ENCODE assay signal across 22 mouse cellular contexts in the genomic region with DNA sequence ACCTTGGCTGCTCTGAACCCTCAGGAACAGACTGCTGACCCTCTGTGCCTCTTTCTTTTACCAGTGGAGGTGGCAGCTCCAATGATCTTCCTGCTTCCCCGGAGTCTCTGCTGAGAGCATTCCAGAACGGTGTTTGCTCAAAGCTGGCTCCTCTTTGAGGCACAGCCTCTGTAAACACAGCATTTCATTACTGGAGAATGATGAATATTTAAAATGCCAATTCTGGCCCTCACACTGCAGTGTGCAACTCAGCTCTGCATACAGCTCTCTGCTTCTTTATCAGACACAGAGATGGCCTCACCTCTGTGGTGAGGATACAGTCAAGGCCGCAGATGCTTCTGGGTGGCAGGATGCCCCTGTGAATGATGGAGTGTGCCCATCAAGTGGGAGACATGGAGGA. TPM values are rescaled to one million over a fixed set of nuclear protein-coding genes. Genes with fewer than 3 reads are reported as not detected.
DNase-seq lines count a peak whose midpoint lies in the region; ATAC-seq and TF ChIP-seq lines count a peak whose summit lies in the region.
"Had no signal": no experiment of that assay in that cellular context is flagged by ENCODE, and none has a peak within 500 bp of the region (broad histone marks: within the 10 kb centered on the region; RNA-seq: fewer than 3 reads in every experiment).

No protein-coding gene starts in this region.

- H3K27ac ChIP-seq in lung, embryonic 14.5 days (ENCODE audit: low read depth), result no peak overlapping the region
- peak overlapping the region; percentile 31; the same call in 1 of the 2 replicates for H3K27ac ChIP-seq in midbrain, embryonic 12.5 days (replicated peaks)
- no peak overlapping the region for H3K27ac ChIP-seq in midbrain, postnatal 0 days (ENCODE audit: low read depth, low read length)
- H3K27ac ChIP-seq in midbrain, embryonic 16.5 days (ENCODE audit: low read length), result no peak overlapping the region
- H3K27ac ChIP-seq: embryonic facial prominence, embryonic 12.5 days; heart, embryonic 10.5 days; hindbrain, embryonic 12.5 days had no signal

- no peak overlapping the region for H3K9ac ChIP-seq in lung, embryonic 14.5 days
- no peak overlapping the region for H3K9ac ChIP-seq in midbrain, embryonic 12.5 days (replicated peaks)
- H3K9ac ChIP-seq in midbrain, postnatal 0 days (replicated peaks; ENCODE audit: low read length, poor library complexity, severe bottlenecking), result no peak overlapping the region
- no peak overlapping the region for H3K9ac ChIP-seq in midbrain, embryonic 16.5 days (ENCODE audit: low read depth, low read length)
- H3K9ac ChIP-seq: embryonic facial prominence, embryonic 12.5 days; hindbrain, embryonic 12.5 days had no signal

- H3K4me1 ChIP-seq in lung, embryonic 14.5 days (ENCODE audit: insufficient read depth), result no peaks in the 10 kb centered on the region
- no peaks in the 10 kb centered on the region for H3K4me1 ChIP-seq in midbrain, embryonic 12.5 days
- no peaks in the 10 kb centered on the region for H3K4me1 ChIP-seq in midbrain, postnatal 0 days (ENCODE audit: insufficient read depth, low read length)
- H3K4me1 ChIP-seq in midbrain, embryonic 16.5 days (ENCODE audit: control insufficient read depth, insufficient read depth, low read length), result no peaks in the 10 kb centered on the region
- H3K4me1 ChIP-seq: embryonic facial prominence, embryonic 12.5 days; heart, embryonic 10.5 days; hindbrain, embryonic 12.5 days had no signal

- TF ChIP-seq CTCF in lung, embryonic 14.5 days (IDR thresholded peaks at IDR 0.05; ENCODE audit: low read depth), result no peak
- no peak for TF ChIP-seq CTCF in midbrain, postnatal 0 days (IDR thresholded peaks at IDR 0.05)

- peak; percentile 78 for ATAC-seq in frontal cortex, adult (ENCODE audit: low TSS enrichment)
- ATAC-seq in lung, embryonic 14.5 days (ENCODE audit: insufficient read depth), result peak; percentile 35; the same call in 1 of the 2 replicates
- ATAC-seq in midbrain, embryonic 12.5 days (ENCODE audit: low FRiP score, low read depth), result no peak
- no peak for ATAC-seq in midbrain, postnatal 0 days (ENCODE audit: low FRiP score)
- ATAC-seq in midbrain, embryonic 16.5 days, result peak; percentile 64; the same call in 1 of the 2 replicates
- ATAC-seq: forebrain, embryonic 16.5 days had no signal

- DNase-seq in frontal cortex, postnatal 14 days (ENCODE audit: low spot score in 2 of 2), result no peak
- peak; percentile 24 for DNase-seq in lung, embryonic 14.5 days
- no peak for DNase-seq in lung, postnatal 25 days (ENCODE audit: low spot score)
- DNase-seq in midbrain, postnatal 0 days (ENCODE audit: low spot score), result no peak
- DNase-seq in urinary bladder, postnatal 10 days (ENCODE audit: low spot score), result no peak
- DNase-seq: adrenal gland, postnatal 10 days; cerebellum, adult 11 months; cerebellum, adult 8-10 months; cerebellum, postnatal 14 days; gastrocnemius, postnatal 10 days; heart, adult 18-20 months; heart, postnatal 10 days; heart, postnatal 4 days had no signal

- no peak overlapping the region for H3K4me3 ChIP-seq in lung, embryonic 14.5 days (ENCODE audit: low read depth, low read length)
- H3K4me3 ChIP-seq in midbrain, embryonic 12.5 days, result no peak overlapping the region
- H3K4me3 ChIP-seq in midbrain, postnatal 0 days (ENCODE audit: low read depth, low read length), result no peak overlapping the region
- no peak overlapping the region for H3K4me3 ChIP-seq in midbrain, embryonic 16.5 days (ENCODE audit: low read depth, low read length)
- H3K4me3 ChIP-seq: embryonic facial prominence, embryonic 12.5 days; heart, embryonic 10.5 days; hindbrain, embryonic 12.5 days had no signal

- no peak overlapping the region for H3K4me2 ChIP-seq in lung, embryonic 14.5 days
- H3K4me2 ChIP-seq in midbrain, embryonic 12.5 days (replicated peaks), result no peak overlapping the region
- H3K4me2 ChIP-seq in midbrain, postnatal 0 days (ENCODE audit: low read depth, low read length, poor library complexity, severe bottlenecking), result no peak overlapping the region
- no peak overlapping the region for H3K4me2 ChIP-seq in midbrain, embryonic 16.5 days (ENCODE audit: low read length)
- H3K4me2 ChIP-seq: embryonic facial prominence, embryonic 12.5 days; hindbrain, embryonic 12.5 days had no signal

- H3K27me3 ChIP-seq in lung, embryonic 14.5 days (ENCODE audit: insufficient read depth, low read length), result no peaks in the 10 kb centered on the region
- no peaks in the 10 kb centered on the region for H3K27me3 ChIP-seq in midbrain, embryonic 12.5 days
- no peaks in the 10 kb centered on the region for H3K27me3 ChIP-seq in midbrain, postnatal 0 days (ENCODE audit: insufficient read depth, low read length)
- no peaks in the 10 kb centered on the region for H3K27me3 ChIP-seq in midbrain, embryonic 16.5 days (ENCODE audit: control insufficient read depth, insufficient read depth, low read depth, low read length)
- H3K27me3 ChIP-seq: embryonic facial prominence, embryonic 12.5 days; hindbrain, embryonic 12.5 days had no signal

- H3K36me3 ChIP-seq in lung, embryonic 14.5 days (ENCODE audit: insufficient read depth), result no peaks in the 10 kb centered on the region
- no peaks in the 10 kb centered on the region for H3K36me3 ChIP-seq in midbrain, embryonic 12.5 days
- H3K36me3 ChIP-seq in midbrain, postnatal 0 days (ENCODE audit: insufficient read depth, low read length), result no peaks in the 10 kb centered on the region
- no peaks in the 10 kb centered on the region for H3K36me3 ChIP-seq in midbrain, embryonic 16.5 days (ENCODE audit: control insufficient read depth, insufficient read depth, low read length)
- H3K36me3 ChIP-seq: embryonic facial prominence, embryonic 12.5 days; heart, embryonic 10.5 days; hindbrain, embryonic 12.5 days had no signal

- H3K9me3 ChIP-seq in lung, embryonic 14.5 days (ENCODE audit: low read depth, low read length), result no peaks in the 10 kb centered on the region
- H3K9me3 ChIP-seq in midbrain, embryonic 12.5 days, result no peaks in the 10 kb centered on the region
- H3K9me3 ChIP-seq in midbrain, postnatal 0 days (ENCODE audit: low read length), result no peaks in the 10 kb centered on the region
- H3K9me3 ChIP-seq in midbrain, embryonic 16.5 days (replicated peaks; ENCODE audit: control insufficient read depth, low read length, poor library complexity, severe bottlenecking), result no peaks in the 10 kb centered on the region
- H3K9me3 ChIP-seq: embryonic facial prominence, embryonic 12.5 days; heart, embryonic 10.5 days; hindbrain, embryonic 12.5 days had no signal

- 45% methylated on average over 3 of the region's 3 CpGs for WGBS in lung, embryonic 14.5 days
- 69% methylated on average over 3 of the region's 3 CpGs for WGBS in midbrain, embryonic 12.5 days
- WGBS in midbrain, postnatal 0 days, result 73% methylated on average over 3 of the region's 3 CpGs
- WGBS in midbrain, embryonic 16.5 days, result 63% methylated on average over 3 of the region's 3 CpGs

RNA-seq across cellular contexts. Expression of a gene that starts 46.0 kb away (rescaled TPM):
- 0.07 TPM in 1 of 2 replicates, not detected in the other for polyA plus RNA-seq in lung, embryonic 14.5 days (2014; fragmentation: Nextera tagmentation; extraction: Ambion mirVana)
- polyA plus RNA-seq in midbrain, embryonic 12.5 days (2016; fragmentation: Nextera tagmentation; extraction: Ambion mirVana), result 1.4 and 1.9 TPM in 2 replicates
- total RNA-seq in midbrain, postnatal 0 days (2014; rRNA removed), result 6.8 and 9.2 TPM in 2 replicates
- polyA plus RNA-seq in midbrain, postnatal 0 days (2015; fragmentation: Nextera tagmentation; extraction: Ambion mirVana), result 2.5 and 3.1 TPM in 2 replicates
- polyA plus RNA-seq in midbrain, embryonic 16.5 days (2015; fragmentation: Nextera tagmentation; extraction: Ambion mirVana), result 2.7 and 3.0 TPM in 2 replicates
- total RNA-seq: heart, adult 18-20 months had no signal
- polyA plus RNA-seq: C2C12; heart, embryonic 14.5 days had no signal

Comparison
In these comparisons a context has a peak if more than half of its experiments do, and no peak if none do; other contexts are left out.
1. ATAC-seq: peak in frontal cortex, adult (single experiment), lung, embryonic 14.5 days (single experiment) and midbrain, embryonic 16.5 days (single experiment); none in midbrain, embryonic 12.5 days (single experiment) and midbrain, postnatal 0 days (single experiment).